ENCODE assay signal across 9 mouse cellular contexts in the genomic region with DNA sequence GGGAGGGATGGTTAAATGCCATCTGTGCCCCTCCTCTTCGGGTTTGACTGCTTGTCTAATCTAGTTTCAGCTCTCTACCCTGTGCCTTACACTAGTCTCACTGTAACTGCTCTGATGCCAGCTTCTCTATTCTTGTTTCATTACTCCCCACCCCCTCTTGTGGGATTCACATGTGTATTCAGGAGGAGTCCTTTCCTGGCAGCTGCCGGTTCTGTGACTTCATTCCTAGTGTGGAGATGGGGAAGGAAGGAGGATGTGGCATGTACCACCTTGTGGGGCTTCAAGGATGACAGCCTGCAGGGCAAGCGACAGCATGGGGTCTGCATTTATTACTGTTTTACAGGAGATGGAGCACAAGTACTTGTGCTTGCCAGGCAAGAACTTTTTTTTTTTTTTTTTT. TPM values are rescaled to one million over a fixed set of nuclear protein-coding genes. Genes with fewer than 3 reads are reported as not detected.
DNase-seq lines count a peak whose midpoint lies in the region; ATAC-seq and TF ChIP-seq lines count a peak whose summit lies in the region.
"Had no signal": no experiment of that assay in that cellular context is flagged by ENCODE, and none has a peak within 500 bp of the region (broad histone marks: within the 10 kb centered on the region; RNA-seq: fewer than 3 reads in every experiment).

No protein-coding gene starts in this region.

- no peak for DNase-seq in forebrain, postnatal 0 days
- DNase-seq in lung, postnatal 0 days (ENCODE audit: low spot score) = no peak
- DNase-seq in lung, postnatal 4 days = no peak
- DNase-seq in thymus, postnatal 14 days = no peak
- DNase-seq in testis, postnatal 10 days (ENCODE audit: low spot score) = no peak
- DNase-seq: lung, adult 18-20 months had no signal

- H3K27ac ChIP-seq in forebrain, embryonic 12.5 days = no peak overlapping the region
- no peak overlapping the region for H3K27ac ChIP-seq in forebrain, postnatal 0 days (ENCODE audit: low read depth, low read length)
- peak overlapping the region; percentile 91 for H3K27ac ChIP-seq in lung, postnatal 0 days (ENCODE audit: low read length)
- H3K27ac ChIP-seq in liver, embryonic 12.5 days = peak overlapping the region; percentile 84; the same call in 1 of the 2 replicates

- H3K9ac ChIP-seq in forebrain, embryonic 12.5 days = no peak overlapping the region
- no peak overlapping the region for H3K9ac ChIP-seq in forebrain, postnatal 0 days
- no peak overlapping the region for H3K9ac ChIP-seq in lung, postnatal 0 days (replicated peaks; ENCODE audit: low read depth)
- H3K9ac ChIP-seq in liver, embryonic 12.5 days = peak overlapping the region; percentile 85; the same call in 1 of the 2 replicates

- ATAC-seq in forebrain, embryonic 12.5 days (ENCODE audit: low FRiP score) = no peak
- ATAC-seq in forebrain, postnatal 0 days = no peak
- no peak for ATAC-seq in lung, postnatal 0 days
- ATAC-seq in liver, embryonic 12.5 days = no peak
- no peak for ATAC-seq in megakaryocyte-erythroid progenitor cell, adult 5-6 weeks (replicated peaks; ENCODE audit: low FRiP score, low TSS enrichment, poor library complexity, severe bottlenecking)

- peak overlapping the region; percentile 2; the same call in 1 of the 2 replicates for H3K4me3 ChIP-seq in forebrain, embryonic 12.5 days (replicated peaks)
- no peak overlapping the region for H3K4me3 ChIP-seq in forebrain, postnatal 0 days (ENCODE audit: low read depth, low read length)
- H3K4me3 ChIP-seq in lung, postnatal 0 days (ENCODE audit: low read depth, low read length) = no peak overlapping the region
- H3K4me3 ChIP-seq in liver, embryonic 12.5 days = peak overlapping the region; percentile 88

- peaks cover 21% of the 10 kb centered on the region for H3K4me1 ChIP-seq in forebrain, embryonic 12.5 days
- peaks cover 17% of the 10 kb centered on the region for H3K4me1 ChIP-seq in forebrain, postnatal 0 days (ENCODE audit: insufficient read depth)
- H3K4me1 ChIP-seq in lung, postnatal 0 days (ENCODE audit: insufficient read depth, low read depth, low read length) = peaks cover 20% of the 10 kb centered on the region; the same call in 1 of the 2 replicates
- H3K4me1 ChIP-seq in liver, embryonic 12.5 days = peaks cover 32% of the 10 kb centered on the region

- H3K36me3 ChIP-seq in forebrain, embryonic 12.5 days (replicated peaks) = peaks cover 21% of the 10 kb centered on the region
- peaks cover 19% of the 10 kb centered on the region; the same call in 1 of the 2 replicates for H3K36me3 ChIP-seq in forebrain, postnatal 0 days (ENCODE audit: insufficient read depth)
- 0 out of 2 replicates have a peak, but pooled peaks cover 5% of the 10 kb centered on the region for H3K36me3 ChIP-seq in lung, postnatal 0 days (ENCODE audit: insufficient read depth, low read length)
- peaks cover 47% of the 10 kb centered on the region for H3K36me3 ChIP-seq in liver, embryonic 12.5 days

- WGBS in forebrain, embryonic 12.5 days = 86% methylated on average over 3 of the region's 3 CpGs
- 77% methylated on average over 3 of the region's 3 CpGs for whole genome bisulfite sequencing in forebrain, postnatal 0 days
- WGBS in lung, postnatal 0 days = 49% methylated on average over 3 of the region's 3 CpGs
- WGBS in liver, embryonic 12.5 days (ENCODE audit: insufficient replicate concordance) = 46% methylated on average over 3 of the region's 3 CpGs

- 0 out of 2 replicates have a peak overlapping the region, but pooled peaks have one; percentile 4 for H3K4me2 ChIP-seq in forebrain, embryonic 12.5 days
- H3K4me2 ChIP-seq in forebrain, postnatal 0 days (ENCODE audit: low read depth) = no peak overlapping the region
- no peak overlapping the region for H3K4me2 ChIP-seq in lung, postnatal 0 days (replicated peaks; ENCODE audit: low read depth, low read length)
- H3K4me2 ChIP-seq in liver, embryonic 12.5 days = peak overlapping the region; percentile 96

- no peaks in the 10 kb centered on the region for H3K27me3 ChIP-seq in forebrain, embryonic 12.5 days
- H3K27me3 ChIP-seq in forebrain, postnatal 0 days (ENCODE audit: insufficient read depth, low read length) = no peaks in the 10 kb centered on the region
- no peaks in the 10 kb centered on the region for H3K27me3 ChIP-seq in lung, postnatal 0 days (replicated peaks; ENCODE audit: insufficient read depth, low read length)
- no peaks in the 10 kb centered on the region for H3K27me3 ChIP-seq in liver, embryonic 12.5 days (replicated peaks)

- no peak for TF ChIP-seq EP300 in lung, postnatal 0 days (IDR thresholded peaks at IDR 0.05)

- H3K9me3 ChIP-seq in forebrain, embryonic 12.5 days = no peaks in the 10 kb centered on the region
- no peaks in the 10 kb centered on the region for H3K9me3 ChIP-seq in forebrain, postnatal 0 days (ENCODE audit: low read length)
- no peaks in the 10 kb centered on the region for H3K9me3 ChIP-seq in lung, postnatal 0 days (ENCODE audit: low read length)
- no peaks in the 10 kb centered on the region for H3K9me3 ChIP-seq in liver, embryonic 12.5 days (replicated peaks)

- TF ChIP-seq CTCF in forebrain, postnatal 0 days (IDR thresholded peaks at IDR 0.05; ENCODE audit: low read depth) = no peak
- no peak for TF ChIP-seq CTCF in lung, postnatal 0 days (IDR thresholded peaks at IDR 0.05)

RNA-seq across cellular contexts. Expression of a gene that starts 1.6 kb away (rescaled TPM):
- 2.5 and 15.7 TPM in 2 replicates for polyA plus RNA-seq in forebrain, embryonic 12.5 days (2016; fragmentation: Nextera tagmentation; extraction: Ambion mirVana)
- 45.3 and 52.9 TPM in 2 replicates for total RNA-seq in forebrain, postnatal 0 days (2014; rRNA removed)
- 34.2 and 41.2 TPM in 2 replicates for polyA plus RNA-seq in forebrain, postnatal 0 days (2015; fragmentation: Nextera tagmentation; extraction: Ambion mirVana)
- polyA plus RNA-seq in lung, postnatal 0 days (2015; fragmentation: Nextera tagmentation; extraction: Ambion mirVana) = 41.7 and 53.1 TPM in 2 replicates
- polyA plus RNA-seq in liver, embryonic 12.5 days (2016; fragmentation: Nextera tagmentation; extraction: Ambion mirVana) = 10.2 and 13.2 TPM in 2 replicates
- 0.15 and 6.2 TPM in 2 replicates for total RNA-seq in megakaryocyte-erythroid progenitor cell, adult 5-6 weeks (2014; fragmentation: Nextera tagmentation)
- 5.2 TPM in 1 of 2 replicates, not detected in the other for total RNA-seq in megakaryocyte-erythroid progenitor cell, adult 5-6 weeks (2017)

RNA-seq across cellular contexts. Expression of a gene that starts 1.7 kb away (rescaled TPM):
- polyA plus RNA-seq in forebrain, embryonic 12.5 days (2016; fragmentation: Nextera tagmentation; extraction: Ambion mirVana) = 72.2 and 73.8 TPM in 2 replicates
- total RNA-seq in forebrain, postnatal 0 days (2014; rRNA removed) = 89.7 and 93.8 TPM in 2 replicates
- polyA plus RNA-seq in forebrain, postnatal 0 days (2015; fragmentation: Nextera tagmentation; extraction: Ambion mirVana) = 88.6 and 93.4 TPM in 2 replicates
- polyA plus RNA-seq in lung, postnatal 0 days (2015; fragmentation: Nextera tagmentation; extraction: Ambion mirVana) = 48.5 and 52.7 TPM in 2 replicates
- polyA plus RNA-seq in liver, embryonic 12.5 days (2016; fragmentation: Nextera tagmentation; extraction: Ambion mirVana) = 24.5 and 26.8 TPM in 2 replicates
- 32.1 and 35.3 TPM in 2 replicates for total RNA-seq in megakaryocyte-erythroid progenitor cell, adult 5-6 weeks (2014; fragmentation: Nextera tagmentation)
- total RNA-seq in megakaryocyte-erythroid progenitor cell, adult 5-6 weeks (2017) = 58.9 and 67.3 TPM in 2 replicates

RNA-seq across cellular contexts. Expression of a gene that starts 2.1 kb away (rescaled TPM):
- polyA plus RNA-seq in forebrain, embryonic 12.5 days (2016; fragmentation: Nextera tagmentation; extraction: Ambion mirVana) = 126 and 142 TPM in 2 replicates
- total RNA-seq in forebrain, postnatal 0 days (2014; rRNA removed) = 49.8 and 65.6 TPM in 2 replicates
- 160 and 167 TPM in 2 replicates for polyA plus RNA-seq in forebrain, postnatal 0 days (2015; fragmentation: Nextera tagmentation; extraction: Ambion mirVana)
- 220 and 236 TPM in 2 replicates for polyA plus RNA-seq in lung, postnatal 0 days (2015; fragmentation: Nextera tagmentation; extraction: Ambion mirVana)
- polyA plus RNA-seq in liver, embryonic 12.5 days (2016; fragmentation: Nextera tagmentation; extraction: Ambion mirVana) = 159 and 163 TPM in 2 replicates
- total RNA-seq in megakaryocyte-erythroid progenitor cell, adult 5-6 weeks (2014; fragmentation: Nextera tagmentation) = 61.3 and 68.5 TPM in 2 replicates
- 56.7 and 98.8 TPM in 2 replicates for total RNA-seq in megakaryocyte-erythroid progenitor cell, adult 5-6 weeks (2017)

RNA-seq across cellular contexts. Expression of a gene that starts 8.6 kb away (rescaled TPM):
- 50.6 and 51.2 TPM in 2 replicates for polyA plus RNA-seq in forebrain, embryonic 12.5 days (2016; fragmentation: Nextera tagmentation; extraction: Ambion mirVana)
- total RNA-seq in forebrain, postnatal 0 days (2014; rRNA removed) = 142 and 160 TPM in 2 replicates
- 70.5 and 93.0 TPM in 2 replicates for polyA plus RNA-seq in forebrain, postnatal 0 days (2015; fragmentation: Nextera tagmentation; extraction: Ambion mirVana)
- polyA plus RNA-seq in lung, postnatal 0 days (2015; fragmentation: Nextera tagmentation; extraction: Ambion mirVana) = 101 and 116 TPM in 2 replicates
- 7.7 and 8.0 TPM in 2 replicates for polyA plus RNA-seq in liver, embryonic 12.5 days (2016; fragmentation: Nextera tagmentation; extraction: Ambion mirVana)
- total RNA-seq in megakaryocyte-erythroid progenitor cell, adult 5-6 weeks (2014; fragmentation: Nextera tagmentation) = 12.0 and 13.4 TPM in 2 replicates
- 0.84 and 3.5 TPM in 2 replicates for total RNA-seq in megakaryocyte-erythroid progenitor cell, adult 5-6 weeks (2017)

RNA-seq across cellular contexts. Expression of a gene that starts 8.7 kb away (rescaled TPM):
- polyA plus RNA-seq in forebrain, embryonic 12.5 days (2016; fragmentation: Nextera tagmentation; extraction: Ambion mirVana) = 0.85 and 0.96 TPM in 2 replicates
- total RNA-seq in forebrain, postnatal 0 days (2014; rRNA removed) = 1.8 and 4.6 TPM in 2 replicates
- 0.08 and 0.48 TPM in 2 replicates for polyA plus RNA-seq in forebrain, postnatal 0 days (2015; fragmentation: Nextera tagmentation; extraction: Ambion mirVana)
- 0.60 and 0.79 TPM in 2 replicates for polyA plus RNA-seq in lung, postnatal 0 days (2015; fragmentation: Nextera tagmentation; extraction: Ambion mirVana)
- 0.24 and 0.47 TPM in 2 replicates for polyA plus RNA-seq in liver, embryonic 12.5 days (2016; fragmentation: Nextera tagmentation; extraction: Ambion mirVana)
- 0.47 and 0.90 TPM in 2 replicates for total RNA-seq in megakaryocyte-erythroid progenitor cell, adult 5-6 weeks (2014; fragmentation: Nextera tagmentation)
- 0.19 and 0.76 TPM in 2 replicates for total RNA-seq in megakaryocyte-erythroid progenitor cell, adult 5-6 weeks (2017)

Comparison
In these comparisons a context has a peak if more than half of its experiments do, and no peak if none do; other contexts are left out.
1. H3K4me2 ChIP-seq: peak in forebrain, embryonic 12.5 days (single experiment) and liver, embryonic 12.5 days (single experiment); none in forebrain, postnatal 0 days (single experiment) and lung, postnatal 0 days (single experiment).
2. H3K4me3 ChIP-seq: peak in forebrain, embryonic 12.5 days (single experiment) and liver, embryonic 12.5 days (single experiment); none in forebrain, postnatal 0 days (single experiment) and lung, postnatal 0 days (single experiment).
3. H3K27ac ChIP-seq: peak in lung, postnatal 0 days (single experiment) and liver, embryonic 12.5 days (single experiment); none in forebrain, embryonic 12.5 days (single experiment) and forebrain, postnatal 0 days (single experiment).